Mouse (Mus musculus): ENCODE results near the gene Tprkb. TPM values are rescaled to one million over a fixed set of nuclear protein-coding genes. Genes with fewer than 3 reads are reported as not detected.
"Not testable (repeated sequence)": the region's sequence is repeated elsewhere in the genome, so short reads cannot be mapped to it uniquely, and the experiment has no call there.

Gene Tprkb
- polyA plus RNA-seq, 1 experiment from 2014 or later = 30.1 TPM

GRCm38 (mm10) chr6:85869006-85869405, 42.7 kb upstream of the Tprkb start, which contains the start of gene Nat8f2:
Gene Nat8f2 (minus strand): TSS chr6:85869158.
- not testable (repeated sequence) for ATAC-seq (ENCODE audit: insufficient number of reproducible peaks, insufficient read depth, low FRiP score, low read depth)

GRCm38 (mm10) chr6:85883246-85883645, 28.4 kb upstream of the Tprkb start:
- H3K4me2 ChIP-seq (replicated peaks; ENCODE audit: low read depth, low read length); H3K27ac ChIP-seq (ENCODE audit: low read length); H3K4me1 ChIP-seq (ENCODE audit: control insufficient read depth, insufficient read depth, low read length); ATAC-seq (ENCODE audit: insufficient number of reproducible peaks, insufficient read depth, low FRiP score, low read depth); H3K4me3 ChIP-seq (ENCODE audit: low read depth, low read length); H3K36me3 ChIP-seq (ENCODE audit: control insufficient read depth, insufficient read depth, low read length); H3K9ac ChIP-seq (replicated peaks; ENCODE audit: low read depth, low read length); H3K27me3 ChIP-seq (ENCODE audit: control insufficient read depth, insufficient read depth, low read length): not testable (repeated sequence)
- H3K9me3 ChIP-seq (ENCODE audit: control insufficient read depth, low read depth, low read length) = peaks cover 12% of the 10 kb centered on the region; the same call in 1 of the 2 replicates
- WGBS = 92% methylated on average over 9 of the region's 9 CpGs

More at GRCm38 (mm10) chr6:85869006-85869405, 42.7 kb upstream of the Tprkb start, which contains the start of gene Nat8f2:
- H3K9ac ChIP-seq (replicated peaks; ENCODE audit: low read depth, low read length); H3K27me3 ChIP-seq (ENCODE audit: control insufficient read depth, insufficient read depth, low read length); H3K36me3 ChIP-seq (ENCODE audit: control insufficient read depth, insufficient read depth, low read length); H3K4me2 ChIP-seq (replicated peaks; ENCODE audit: low read depth, low read length); H3K4me3 ChIP-seq (ENCODE audit: low read depth, low read length); H3K9me3 ChIP-seq (ENCODE audit: control insufficient read depth, low read depth, low read length); H3K4me1 ChIP-seq (ENCODE audit: control insufficient read depth, insufficient read depth, low read length); H3K27ac ChIP-seq (ENCODE audit: low read length): not testable (repeated sequence)
- WGBS = 69% methylated on average over 5 of the region's 5 CpGs

- Histone ChIP-seq H3K4me2 (replicated peaks; ENCODE audit: low read depth, low read length) (no peak overlapping the region), H3K9ac (replicated peaks; ENCODE audit: low read depth, low read length) (no peak overlapping the region), H3K27me3 (ENCODE audit: control insufficient read depth, insufficient read depth, low read length) (no peaks in the 10 kb centered on the region), H3K4me1 (ENCODE audit: control insufficient read depth, insufficient read depth, low read length) (no peaks in the 10 kb centered on the region), H3K4me3 (ENCODE audit: low read depth, low read length) (no peak overlapping the region), H3K9me3 (ENCODE audit: control insufficient read depth, low read depth, low read length) (peaks cover 12% of the 10 kb centered on the region; the same call in 1 of the 2 replicates), H3K27ac (ENCODE audit: low read length) (no peak overlapping the region), H3K36me3 (ENCODE audit: control insufficient read depth, insufficient read depth, low read length) (no peaks in the 10 kb centered on the region)
- 88% methylated on average over 1 of the region's 1 CpGs for WGBS
- ATAC-seq (ENCODE audit: insufficient number of reproducible peaks, insufficient read depth, low FRiP score, low read depth) = no peak
These were observed 27.4 kb upstream of the Tprkb start for GRCm38 (mm10) chr6:85884311-85884710.

GRCm38 (mm10) chr6:85888961-85889360, 22.7 kb upstream of the Tprkb start:
- no peak overlapping the region for H3K4me3 ChIP-seq (ENCODE audit: low read depth, low read length)
- H3K9ac ChIP-seq (replicated peaks; ENCODE audit: low read depth, low read length) = no peak overlapping the region
- no peak overlapping the region for H3K4me2 ChIP-seq (replicated peaks; ENCODE audit: low read depth, low read length)
- no peak overlapping the region for H3K27ac ChIP-seq (ENCODE audit: low read length)
- no peaks in the 10 kb centered on the region for H3K27me3 ChIP-seq (ENCODE audit: control insufficient read depth, insufficient read depth, low read length)
- no peak for ATAC-seq (ENCODE audit: insufficient number of reproducible peaks, insufficient read depth, low FRiP score, low read depth)
- peaks cover 3% of the 10 kb centered on the region; the same call in 1 of the 2 replicates for H3K9me3 ChIP-seq (ENCODE audit: control insufficient read depth, low read depth, low read length)
- H3K4me1 ChIP-seq (ENCODE audit: control insufficient read depth, insufficient read depth, low read length) = no peaks in the 10 kb centered on the region
- no peaks in the 10 kb centered on the region for H3K36me3 ChIP-seq (ENCODE audit: control insufficient read depth, insufficient read depth, low read length)
- 92% methylated on average over 2 of the region's 2 CpGs for WGBS

- H3K4me3 ChIP-seq (ENCODE audit: low read depth, low read length); H3K36me3 ChIP-seq (ENCODE audit: control insufficient read depth, insufficient read depth, low read length); H3K4me1 ChIP-seq (ENCODE audit: control insufficient read depth, insufficient read depth, low read length); H3K9me3 ChIP-seq (ENCODE audit: control insufficient read depth, low read depth, low read length); H3K4me2 ChIP-seq (replicated peaks; ENCODE audit: low read depth, low read length); H3K9ac ChIP-seq (replicated peaks; ENCODE audit: low read depth, low read length); H3K27ac ChIP-seq (ENCODE audit: low read length); ATAC-seq (ENCODE audit: insufficient number of reproducible peaks, insufficient read depth, low FRiP score, low read depth); H3K27me3 ChIP-seq (ENCODE audit: control insufficient read depth, insufficient read depth, low read length): not testable (repeated sequence)
- 78% methylated on average over 25 of the region's 25 CpGs for WGBS
These were observed 16.5 kb upstream of the Tprkb start for GRCm38 (mm10) chr6:85895061-85895648.

- not testable (repeated sequence) for H3K27ac ChIP-seq (ENCODE audit: low read length); H3K4me2 ChIP-seq (replicated peaks; ENCODE audit: low read depth, low read length); ATAC-seq (ENCODE audit: insufficient number of reproducible peaks, insufficient read depth, low FRiP score, low read depth); H3K4me1 ChIP-seq (ENCODE audit: control insufficient read depth, insufficient read depth, low read length); H3K27me3 ChIP-seq (ENCODE audit: control insufficient read depth, insufficient read depth, low read length); H3K4me3 ChIP-seq (ENCODE audit: low read depth, low read length); H3K36me3 ChIP-seq (ENCODE audit: control insufficient read depth, insufficient read depth, low read length); H3K9me3 ChIP-seq (ENCODE audit: control insufficient read depth, low read depth, low read length); H3K9ac ChIP-seq (replicated peaks; ENCODE audit: low read depth, low read length)
- 72% methylated on average over 6 of the region's 8 CpGs for WGBS
These were observed 12.8 kb upstream of the Tprkb start for GRCm38 (mm10) chr6:85898596-85899475.

- Histone ChIP-seq H3K9me3 (ENCODE audit: control insufficient read depth, low read depth, low read length) (no peaks in the 10 kb centered on the region), H3K4me1 (ENCODE audit: control insufficient read depth, insufficient read depth, low read length) (no peaks in the 10 kb centered on the region), H3K27ac (ENCODE audit: low read length) (no peak overlapping the region), H3K27me3 (ENCODE audit: control insufficient read depth, insufficient read depth, low read length) (no peaks in the 10 kb centered on the region), H3K9ac (replicated peaks; ENCODE audit: low read depth, low read length) (no peak overlapping the region), H3K4me2 (replicated peaks; ENCODE audit: low read depth, low read length) (no peak overlapping the region), H3K36me3 (ENCODE audit: control insufficient read depth, insufficient read depth, low read length) (no peaks in the 10 kb centered on the region), H3K4me3 (ENCODE audit: low read depth, low read length) (no peak overlapping the region)
- WGBS = 90% methylated on average over 2 of the region's 2 CpGs
- no peak for ATAC-seq (ENCODE audit: insufficient number of reproducible peaks, insufficient read depth, low FRiP score, low read depth)
These were observed 9.4 kb upstream of the Tprkb start for GRCm38 (mm10) chr6:85902303-85902702.

GRCm38 (mm10) chr6:85904642-85905061, 7.0 kb upstream of the Tprkb start, which contains the start of gene Nat8f4:
Gene Nat8f4 (minus strand): TSS chr6:85904884.
- not testable (repeated sequence) for H3K36me3 ChIP-seq (ENCODE audit: control insufficient read depth, insufficient read depth, low read length); H3K4me1 ChIP-seq (ENCODE audit: control insufficient read depth, insufficient read depth, low read length); H3K9ac ChIP-seq (replicated peaks; ENCODE audit: low read depth, low read length); H3K27me3 ChIP-seq (ENCODE audit: control insufficient read depth, insufficient read depth, low read length); H3K27ac ChIP-seq (ENCODE audit: low read length); H3K9me3 ChIP-seq (ENCODE audit: control insufficient read depth, low read depth, low read length)
- Histone ChIP-seq H3K4me3 (ENCODE audit: low read depth, low read length) (peak within 1 kb of the TSS; percentile 12; the same call in 1 of the 2 replicates), H3K4me2 (replicated peaks; ENCODE audit: low read depth, low read length) (peak within 1 kb of the TSS; percentile 22; the same call in 1 of the 2 replicates)
- WGBS = 16% methylated on average over 20 of the region's 20 CpGs
- peak; percentile 81 for ATAC-seq (ENCODE audit: insufficient number of reproducible peaks, insufficient read depth, low FRiP score, low read depth)

Data from stomach, embryonic 14.5 days (tissue).